Mouse (Mus musculus): ENCODE measurements around the gene Hoxd11. TPM values are rescaled to one million over a fixed set of nuclear protein-coding genes. Genes with fewer than 3 reads are reported as not detected.

The Hoxd11 gene
- polyA plus RNA-seq, 1 experiment: not detected

GRCm38 (mm10) chr2:74682796-74683195, 3.4 kb downstream of the Hoxd11 start:
- peaks cover 61% of the 10 kb centered on the region for H3K27me3 ChIP-seq (ENCODE audit: control insufficient read depth, insufficient read depth, low read length, poor library complexity, severe bottlenecking)

GRCm38 (mm10) chr2:74683471-74683951, 4.2 kb downstream of the Hoxd11 start:
- Histone ChIP-seq H3K4me1 (ENCODE audit: control insufficient read depth, insufficient read depth, low read length) (no peaks in the 10 kb centered on the region), H3K27me3 (ENCODE audit: control insufficient read depth, insufficient read depth, low read length, poor library complexity, severe bottlenecking) (peaks cover 60% of the 10 kb centered on the region)

More at GRCm38 (mm10) chr2:74682796-74683195, 3.4 kb downstream of the Hoxd11 start:
- Histone ChIP-seq H3K9ac (ENCODE audit: low read depth, poor library complexity, severe bottlenecking) (peak overlapping the region; percentile 37; the same call in 1 of the 2 replicates), H3K9me3 (replicated peaks; ENCODE audit: control insufficient read depth, insufficient read depth, low read length, poor library complexity, severe bottlenecking) (no peaks in the 10 kb centered on the region), H3K4me3 (ENCODE audit: low read depth, low read length) (peak overlapping the region; percentile 18; the same call in 1 of the 2 replicates), H3K27ac (ENCODE audit: insufficient read depth, low read length) (no peak overlapping the region), H3K36me3 (ENCODE audit: control insufficient read depth, insufficient read depth, low read length, poor library complexity, severe bottlenecking) (no peaks in the 10 kb centered on the region), H3K4me1 (ENCODE audit: control insufficient read depth, insufficient read depth, low read length) (no peaks in the 10 kb centered on the region)
- TF ChIP-seq CTCF (IDR thresholded peaks at IDR 0.05; ENCODE audit: low read depth, low read length) (no peak), POLR2A (IDR thresholded peaks at IDR 0.05; ENCODE audit: insufficient read depth, low read length) (no peak), EP300 (IDR thresholded peaks at IDR 0.05; ENCODE audit: insufficient read depth, low read depth, low read length) (no peak)

GRCm38 (mm10) chr2:74684106-74684505, 4.7 kb downstream of the Hoxd11 start:
- Histone ChIP-seq H3K9me3 (replicated peaks; ENCODE audit: control insufficient read depth, insufficient read depth, low read length, poor library complexity, severe bottlenecking) (no peaks in the 10 kb centered on the region), H3K27me3 (ENCODE audit: control insufficient read depth, insufficient read depth, low read length, poor library complexity, severe bottlenecking) (peaks cover 57% of the 10 kb centered on the region), H3K4me3 (ENCODE audit: low read depth, low read length) (no peak overlapping the region), H3K4me1 (ENCODE audit: control insufficient read depth, insufficient read depth, low read length) (no peaks in the 10 kb centered on the region), H3K27ac (ENCODE audit: insufficient read depth, low read length) (no peak overlapping the region), H3K36me3 (ENCODE audit: control insufficient read depth, insufficient read depth, low read length, poor library complexity, severe bottlenecking) (no peaks in the 10 kb centered on the region), H3K9ac (ENCODE audit: low read depth, poor library complexity, severe bottlenecking) (no peak overlapping the region)
- TF ChIP-seq EP300 (IDR thresholded peaks at IDR 0.05; ENCODE audit: insufficient read depth, low read depth, low read length) (no peak), POLR2A (IDR thresholded peaks at IDR 0.05; ENCODE audit: insufficient read depth, low read length) (no peak), CTCF (IDR thresholded peaks at IDR 0.05; ENCODE audit: low read depth, low read length) (no peak)

More at GRCm38 (mm10) chr2:74683471-74683951, 4.2 kb downstream of the Hoxd11 start:
- Histone ChIP-seq H3K36me3 (ENCODE audit: control insufficient read depth, insufficient read depth, low read length, poor library complexity, severe bottlenecking) (no peaks in the 10 kb centered on the region), H3K27ac (ENCODE audit: insufficient read depth, low read length) (no peak overlapping the region), H3K9me3 (replicated peaks; ENCODE audit: control insufficient read depth, insufficient read depth, low read length, poor library complexity, severe bottlenecking) (no peaks in the 10 kb centered on the region), H3K4me3 (ENCODE audit: low read depth, low read length) (no peak overlapping the region), H3K9ac (ENCODE audit: low read depth, poor library complexity, severe bottlenecking) (no peak overlapping the region)
- TF ChIP-seq POLR2A (IDR thresholded peaks at IDR 0.05; ENCODE audit: insufficient read depth, low read length) (no peak), CTCF (IDR thresholded peaks at IDR 0.05; ENCODE audit: low read depth, low read length) (no peak), EP300 (IDR thresholded peaks at IDR 0.05; ENCODE audit: insufficient read depth, low read depth, low read length) (no peak)

GRCm38 (mm10) chr2:74685059-74685603, 5.8 kb downstream of the Hoxd11 start:
- Histone ChIP-seq H3K9ac (ENCODE audit: low read depth, poor library complexity, severe bottlenecking) (no peak overlapping the region), H3K9me3 (replicated peaks; ENCODE audit: control insufficient read depth, insufficient read depth, low read length, poor library complexity, severe bottlenecking) (no peaks in the 10 kb centered on the region), H3K27ac (ENCODE audit: insufficient read depth, low read length) (no peak overlapping the region), H3K4me3 (ENCODE audit: low read depth, low read length) (no peak overlapping the region), H3K36me3 (ENCODE audit: control insufficient read depth, insufficient read depth, low read length, poor library complexity, severe bottlenecking) (no peaks in the 10 kb centered on the region), H3K4me1 (ENCODE audit: control insufficient read depth, insufficient read depth, low read length) (no peaks in the 10 kb centered on the region), H3K27me3 (ENCODE audit: control insufficient read depth, insufficient read depth, low read length, poor library complexity, severe bottlenecking) (peaks cover 63% of the 10 kb centered on the region)
- TF ChIP-seq EP300 (IDR thresholded peaks at IDR 0.05; ENCODE audit: insufficient read depth, low read depth, low read length): no peak
- no peak for TF ChIP-seq CTCF (IDR thresholded peaks at IDR 0.05; ENCODE audit: low read depth, low read length)
- TF ChIP-seq POLR2A (IDR thresholded peaks at IDR 0.05; ENCODE audit: insufficient read depth, low read length): no peak

- no peaks in the 10 kb centered on the region for H3K36me3 ChIP-seq (ENCODE audit: control insufficient read depth, insufficient read depth, low read length, poor library complexity, severe bottlenecking)
- no peaks in the 10 kb centered on the region for H3K4me1 ChIP-seq (ENCODE audit: control insufficient read depth, insufficient read depth, low read length)
- TF ChIP-seq CTCF (IDR thresholded peaks at IDR 0.05; ENCODE audit: low read depth, low read length) (peak; percentile 21), POLR2A (IDR thresholded peaks at IDR 0.05; ENCODE audit: insufficient read depth, low read length) (no peak), EP300 (IDR thresholded peaks at IDR 0.05; ENCODE audit: insufficient read depth, low read depth, low read length) (no peak)
- H3K9me3 ChIP-seq (replicated peaks; ENCODE audit: control insufficient read depth, insufficient read depth, low read length, poor library complexity, severe bottlenecking): no peaks in the 10 kb centered on the region
- H3K27ac ChIP-seq (ENCODE audit: insufficient read depth, low read length): no peak overlapping the region
- H3K9ac ChIP-seq (ENCODE audit: low read depth, poor library complexity, severe bottlenecking): no peak overlapping the region
- H3K4me3 ChIP-seq (ENCODE audit: low read depth, low read length): no peak overlapping the region
- peaks cover 57% of the 10 kb centered on the region for H3K27me3 ChIP-seq (ENCODE audit: control insufficient read depth, insufficient read depth, low read length, poor library complexity, severe bottlenecking)
These were observed 7.1 kb downstream of the Hoxd11 start for GRCm38 (mm10) chr2:74686301-74686987.
